Mouse (Mus musculus) bone marrow macrophage, adult 2 months (primary cell): ENCODE measurements around the gene Snrpf.

Experiments used
- CTCF ChIP-seq: IDR thresholded peaks from 2 replicates; pipeline ENCODE4 v1.5.1; 2012; ENCODE audit warnings: low read depth, mild to moderate bottlenecking, low read length, moderate library complexity
- POLR2A ChIP-seq: IDR thresholded peaks from 2 replicates; pipeline ENCODE4 v1.6.1; 2012; ENCODE audit warnings: mild to moderate bottlenecking, low read depth, low read length, borderline replicate concordance

GRCm38 (mm10) chr10:93538818-93539217 lies 50.7 kb downstream of the Snrpf start:
- TF ChIP-seq CTCF = no peak
- TF ChIP-seq POLR2A = no peak
